ENCODE assay signal across 11 mouse cellular contexts in the genomic region with DNA sequence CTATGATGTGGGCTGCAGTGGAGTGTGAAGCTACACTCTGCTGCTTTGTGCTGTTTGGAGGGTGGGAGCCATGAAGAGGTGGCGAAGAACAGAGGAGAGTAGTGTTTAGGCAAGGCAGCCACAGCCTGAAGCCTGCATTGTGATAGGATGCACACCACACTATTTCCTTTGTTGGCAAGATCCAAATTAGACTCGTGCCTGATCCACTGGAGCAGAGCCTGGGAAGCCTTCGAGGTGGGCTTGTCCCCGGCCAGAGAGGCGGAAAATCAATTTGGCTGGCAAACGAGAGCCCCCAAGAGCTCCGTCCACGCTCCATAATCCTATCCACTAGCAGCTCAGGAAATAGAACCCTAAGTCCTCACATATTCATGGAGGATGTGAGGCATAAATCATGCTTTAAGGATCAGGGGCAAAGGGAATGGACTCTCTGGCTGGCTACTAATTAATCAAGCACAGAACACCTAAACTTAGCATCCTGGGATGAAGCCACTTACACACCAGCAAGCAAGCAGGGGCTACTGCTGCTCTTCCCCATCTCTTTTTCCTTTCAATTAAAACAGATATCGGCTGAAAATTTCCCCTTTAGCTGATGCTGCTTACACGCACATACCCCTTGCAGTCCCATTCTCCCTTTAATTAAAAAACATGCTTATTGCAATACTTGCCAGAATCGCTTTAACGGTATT.
A peak's percentile ranks its signal among the peaks of the same experiment; 100 is the strongest.
DNase-seq lines count a peak whose midpoint lies in the region; ATAC-seq and TF ChIP-seq lines count a peak whose summit lies in the region.
"Had no signal": no experiment of that assay in that cellular context is flagged by ENCODE, and none has a peak within 500 bp of the region (broad histone marks: within the 10 kb centered on the region; RNA-seq: fewer than 3 reads in every experiment).

No protein-coding gene starts in this region.

- DNase-seq in layer of hippocampus, adult 2 months (ENCODE audit: low spot score in 2 of 2), result no peak
- DNase-seq in layer of hippocampus, adult 18-20 months (ENCODE audit: low spot score in 2 of 2), result no peak
- no peak for DNase-seq in layer of hippocampus, postnatal 14 days (ENCODE audit: low spot score in 2 of 2)
- DNase-seq in layer of hippocampus, adult 11-12 months (ENCODE audit: low spot score), result no peak
- DNase-seq: cerebellum, adult 9-10 months; thymus, adult 18-20 months had no signal

- H3K27ac ChIP-seq in layer of hippocampus, adult 2 months, result no peak overlapping the region
- H3K27ac ChIP-seq in forebrain, embryonic 12.5 days, result no peak overlapping the region
- H3K27ac ChIP-seq in hindbrain, embryonic 15.5 days (replicated peaks), result peak overlapping the region; percentile 59
- peak overlapping the region; percentile 35 for H3K27ac ChIP-seq in neural tube, embryonic 14.5 days (ENCODE audit: low read depth, low read length)
- H3K27ac ChIP-seq: limb, embryonic 12.5 days had no signal

- 34% methylated on average over 12 of the region's 12 CpGs for WGBS in forebrain, embryonic 12.5 days
- 29% methylated on average over 12 of the region's 12 CpGs for WGBS in hindbrain, embryonic 15.5 days
- WGBS in neural tube, embryonic 14.5 days, result 26% methylated on average over 12 of the region's 12 CpGs

- H3K36me3 ChIP-seq in forebrain, embryonic 12.5 days (replicated peaks), result no peaks in the 10 kb centered on the region
- H3K36me3 ChIP-seq in hindbrain, embryonic 15.5 days, result no peaks in the 10 kb centered on the region
- no peaks in the 10 kb centered on the region for H3K36me3 ChIP-seq in neural tube, embryonic 14.5 days (ENCODE audit: control insufficient read depth, insufficient read depth, low read length)
- H3K36me3 ChIP-seq: limb, embryonic 12.5 days had no signal

- H3K9me3 ChIP-seq in forebrain, embryonic 12.5 days, result no peaks in the 10 kb centered on the region
- H3K9me3 ChIP-seq in hindbrain, embryonic 15.5 days, result no peaks in the 10 kb centered on the region
- H3K9me3 ChIP-seq in neural tube, embryonic 14.5 days (ENCODE audit: control insufficient read depth, low read length), result no peaks in the 10 kb centered on the region
- H3K9me3 ChIP-seq: limb, embryonic 12.5 days had no signal

- no peak overlapping the region for H3K9ac ChIP-seq in forebrain, embryonic 12.5 days
- H3K9ac ChIP-seq in hindbrain, embryonic 15.5 days, result peak overlapping the region; percentile 35; the same call in 1 of the 2 replicates
- H3K9ac ChIP-seq in neural tube, embryonic 14.5 days (replicated peaks; ENCODE audit: low read depth, low read length), result peak overlapping the region; percentile 52
- H3K9ac ChIP-seq: limb, embryonic 12.5 days had no signal

- H3K27me3 ChIP-seq in forebrain, embryonic 12.5 days, result no peaks in the 10 kb centered on the region
- H3K27me3 ChIP-seq in hindbrain, embryonic 15.5 days, result no peaks in the 10 kb centered on the region
- H3K27me3 ChIP-seq in neural tube, embryonic 14.5 days (ENCODE audit: control insufficient read depth, insufficient read depth, low read length), result no peaks in the 10 kb centered on the region
- H3K27me3 ChIP-seq: limb, embryonic 12.5 days had no signal

- peak overlapping the region; percentile 4; the same call in 1 of the 2 replicates for H3K4me3 ChIP-seq in layer of hippocampus, adult 2 months
- no peak overlapping the region for H3K4me3 ChIP-seq in forebrain, embryonic 12.5 days (replicated peaks)
- peak overlapping the region; percentile 19 for H3K4me3 ChIP-seq in hindbrain, embryonic 15.5 days
- no peak overlapping the region for H3K4me3 ChIP-seq in neural tube, embryonic 14.5 days (ENCODE audit: low read depth, low read length)
- H3K4me3 ChIP-seq: limb, embryonic 12.5 days had no signal

- ATAC-seq in forebrain, embryonic 12.5 days (ENCODE audit: low FRiP score), result peak; percentile 79
- ATAC-seq in hindbrain, embryonic 15.5 days (ENCODE audit: low FRiP score, low read depth), result peak; percentile 93
- ATAC-seq in neural tube, embryonic 14.5 days (ENCODE audit: low read depth), result peak; percentile 96

- peak overlapping the region; percentile 21 for H3K4me2 ChIP-seq in forebrain, embryonic 12.5 days
- peak overlapping the region; percentile 52 for H3K4me2 ChIP-seq in hindbrain, embryonic 15.5 days
- H3K4me2 ChIP-seq in neural tube, embryonic 14.5 days (ENCODE audit: low read depth, low read length), result peak overlapping the region; percentile 37
- H3K4me2 ChIP-seq: heart, embryonic 11.5 days; limb, embryonic 12.5 days had no signal

- TF ChIP-seq CTCF in layer of hippocampus, adult 2 months (conservative IDR thresholded peaks at IDR 0.05), result no peak

- H3K4me1 ChIP-seq in forebrain, embryonic 12.5 days, result peaks cover 7% of the 10 kb centered on the region
- peaks cover 13% of the 10 kb centered on the region for H3K4me1 ChIP-seq in hindbrain, embryonic 15.5 days (replicated peaks)
- 0 out of 2 replicates have a peak, but pooled peaks cover 4% of the 10 kb centered on the region for H3K4me1 ChIP-seq in neural tube, embryonic 14.5 days (ENCODE audit: control insufficient read depth, insufficient read depth, low read length)
- H3K4me1 ChIP-seq: limb, embryonic 12.5 days had no signal

Comparison
In these comparisons a context has a peak if more than half of its experiments do, and no peak if none do; other contexts are left out.
1. H3K27ac ChIP-seq: peak in hindbrain, embryonic 15.5 days (single experiment) and neural tube, embryonic 14.5 days (single experiment); none in layer of hippocampus, adult 2 months (single experiment) and forebrain, embryonic 12.5 days (single experiment).
2. H3K4me3 ChIP-seq: peak in layer of hippocampus, adult 2 months (single experiment) and hindbrain, embryonic 15.5 days (single experiment); none in forebrain, embryonic 12.5 days (single experiment) and neural tube, embryonic 14.5 days (single experiment).
3. Peak in every context shown above with its lines, with median percentiles within 50 percentile points of each other: ATAC-seq and H3K4me2 ChIP-seq.